Mouse (Mus musculus) midbrain, postnatal 0 days (tissue): ENCODE results near the gene Erp27. TPM values are rescaled to one million over a fixed set of nuclear protein-coding genes. Genes with fewer than 3 reads are reported as not detected.
"Not testable (repeated sequence)": the region's sequence is repeated elsewhere in the genome, so short reads cannot be mapped to it uniquely, and the experiment has no call there.

Source experiments
- ATAC-seq: fragments of 200-750 bp; cut with Nextera tagmentation; 2 replicates; pipeline ENCODE4 v1.8.0; 2017; ENCODE audit warnings: moderate number of reproducible peaks, mild to moderate bottlenecking, moderate TSS enrichment, moderate library complexity; ENCODE audit not compliant: low FRiP score
- DNase-seq: peaks from one replicate; pipeline ENCODE4 v3.0.0-alpha.2; 2015; ENCODE audit warnings: low spot score
- H3K27ac ChIP-seq: fragments of 300-500 bp; sonication (generic); 2 replicates; pipeline ENCODE4 v1.5.1; 2014; ENCODE audit warnings: low read depth, mild to moderate bottlenecking, low read length, mixed read lengths
- H3K27me3 ChIP-seq: fragments of 300-500 bp; sonication (generic); 2 replicates; pipeline ENCODE4 v1.6.1; 2014; ENCODE audit warnings: low read length, control low read depth, mixed read lengths; ENCODE audit not compliant: insufficient read depth
- H3K36me3 ChIP-seq: fragments of 300-500 bp; sonication (generic); 2 replicates; pipeline ENCODE4 v1.6.1; 2014; ENCODE audit warnings: low read length, control low read depth, mixed read lengths; ENCODE audit not compliant: insufficient read depth
- H3K4me1 ChIP-seq: fragments of 300-500 bp; sonication (generic); 2 replicates; pipeline ENCODE4 v1.6.1; 2014; ENCODE audit warnings: mild to moderate bottlenecking, control low read depth, antibody characterized with exemption, low read length, mixed read lengths; ENCODE audit not compliant: insufficient read depth
- H3K4me2 ChIP-seq: fragments of 300-500 bp; sonication (generic); 2 replicates; pipeline ENCODE4 v1.6.1; 2014; ENCODE audit warnings: low read depth, mild to moderate bottlenecking, low read length, mixed read lengths; ENCODE audit not compliant: poor library complexity, severe bottlenecking
- H3K4me3 ChIP-seq: fragments of 300-500 bp; sonication (generic); 2 replicates; pipeline ENCODE4 v1.5.1; 2014; ENCODE audit warnings: low read depth, mild to moderate bottlenecking, low read length, moderate library complexity
- H3K9ac ChIP-seq: fragments of 300-500 bp; sonication (generic); replicated peaks from 2 replicates; pipeline ENCODE4 v1.6.1; 2014; ENCODE audit warnings: mild to moderate bottlenecking, low read length, moderate library complexity, mixed read lengths; ENCODE audit not compliant: poor library complexity, severe bottlenecking
- H3K9me3 ChIP-seq: fragments of 300-500 bp; sonication (generic); 2 replicates; pipeline ENCODE4 v1.6.1; 2016; ENCODE audit warnings: low read length, control low read depth
- CTCF ChIP-seq: IDR thresholded peaks from 2 replicates; pipeline ENCODE4 v1.5.1; 2016; ENCODE audit warnings: antibody characterized with exemption, mild to moderate bottlenecking
- WGBS: fragments of 180-500 bp; shearing (Covaris S2); extraction: QIAGEN DNeasy Blood & Tissue Kit; methylation state at CpG from one replicate; pipeline ENCODE4 v1.1.7; 2014; 5-methylcytosine and 5-hydroxymethylcytosine counted together
- polyA plus RNA-seq: library from polyadenylated mRNA; unstranded; fragments of >200 nt; fragmentation: Nextera tagmentation; extraction: Ambion mirVana; gene quantifications from 2 replicates; pipeline ENCODE4 v1.2.1, GENCODE M21; 2015
- total RNA-seq: library from RNA; depleted of rRNA; stranded (reverse); fragments of >200 nt; gene quantifications from 2 replicates; pipeline ENCODE4 v1.2.3, GENCODE M21; 2014; rRNA removed

Gene Erp27
- total RNA-seq, result not detected in 2 replicates
- polyA plus RNA-seq, result not detected in 2 replicates

GRCm38 (mm10) chr6:136922080-136922479 is at the start of gene Erp27:
Gene Erp27, minus strand, starts transcription at chr6:136922180.
- Histone ChIP-seq H3K27me3 (no peaks in the 10 kb centered on the region), H3K9me3 (no peaks in the 10 kb centered on the region), H3K4me2 (no peak within 1 kb of the TSS), H3K9ac (no peak within 1 kb of the TSS), H3K4me3 (no peak within 1 kb of the TSS), H3K36me3 (no peaks in the 10 kb centered on the region), H3K27ac (no peak within 1 kb of the TSS), H3K4me1 (no peaks in the 10 kb centered on the region)
- TF ChIP-seq CTCF, result no peak
- WGBS, result 79% methylated on average over 5 of the region's 5 CpGs
- ATAC-seq, result no peak
- no peak for DNase-seq

GRCm38 (mm10) chr6:136968877-136969276 is 46.9 kb upstream of the Erp27 start:
- H3K4me1 ChIP-seq, H3K27ac ChIP-seq, H3K9me3 ChIP-seq, H3K9ac ChIP-seq, H3K4me3 ChIP-seq, ATAC-seq, H3K27me3 ChIP-seq, H3K36me3 ChIP-seq, H3K4me2 ChIP-seq: not testable (repeated sequence)
- TF ChIP-seq CTCF, result peak; percentile 75
- 40% methylated on average over 4 of the region's 4 CpGs for WGBS
- peak; percentile 64 for DNase-seq

GRCm38 (mm10) chr6:136967466-136967865 is 45.5 kb upstream of the Erp27 start:
- Histone ChIP-seq H3K36me3 (no peaks in the 10 kb centered on the region), H3K9ac (no peak overlapping the region), H3K27ac (no peak overlapping the region), H3K4me3 (no peak overlapping the region), H3K27me3 (no peaks in the 10 kb centered on the region), H3K4me2 (no peak overlapping the region), H3K9me3 (no peaks in the 10 kb centered on the region), H3K4me1 (no peaks in the 10 kb centered on the region)
- no peak for TF ChIP-seq CTCF
- DNase-seq (no peak), ATAC-seq (no peak)
- WGBS, result 59% methylated on average over 4 of the region's 4 CpGs

GRCm38 (mm10) chr6:136965912-136966311 is 43.9 kb upstream of the Erp27 start:
- DNase-seq (no peak), ATAC-seq (no peak)
- Histone ChIP-seq H3K9me3 (no peaks in the 10 kb centered on the region), H3K4me1 (no peaks in the 10 kb centered on the region), H3K4me3 (no peak overlapping the region), H3K27ac (no peak overlapping the region), H3K9ac (no peak overlapping the region), H3K4me2 (no peak overlapping the region), H3K27me3 (no peaks in the 10 kb centered on the region), H3K36me3 (no peaks in the 10 kb centered on the region)
- TF ChIP-seq CTCF, result no peak
- 81% methylated on average over 10 of the region's 10 CpGs for WGBS

- Histone ChIP-seq H3K9me3 (no peaks in the 10 kb centered on the region), H3K4me3 (no peak overlapping the region), H3K36me3 (no peaks in the 10 kb centered on the region), H3K27me3 (no peaks in the 10 kb centered on the region), H3K9ac (no peak overlapping the region), H3K27ac (no peak overlapping the region), H3K4me2 (no peak overlapping the region), H3K4me1 (no peaks in the 10 kb centered on the region)
- DNase-seq (no peak), ATAC-seq (no peak)
- TF ChIP-seq CTCF, result peak; percentile 40
- WGBS, result 70% methylated on average over 13 of the region's 13 CpGs
Measured at GRCm38 (mm10) chr6:136964609-136965510, 42.9 kb upstream of the Erp27 start.

GRCm38 (mm10) chr6:136962957-136963356 is 41.0 kb upstream of the Erp27 start:
- H3K4me3 ChIP-seq, result no peak overlapping the region
- DNase-seq (no peak), ATAC-seq (no peak)
- H3K4me1 ChIP-seq, result no peaks in the 10 kb centered on the region
- no peaks in the 10 kb centered on the region for H3K9me3 ChIP-seq
- no peaks in the 10 kb centered on the region for H3K27me3 ChIP-seq
- WGBS, result 90% methylated on average over 11 of the region's 11 CpGs
- TF ChIP-seq CTCF, result no peak
- H3K9ac ChIP-seq, result no peak overlapping the region
- H3K27ac ChIP-seq, result no peak overlapping the region
- H3K4me2 ChIP-seq, result no peak overlapping the region
- H3K36me3 ChIP-seq, result no peaks in the 10 kb centered on the region
